Mouse (Mus musculus): Measurements from ENCODE around the gene Rpl36-ps4.

GRCm38 (mm10) chr17:87900677-87901076, 20.1 kb upstream of the Rpl36-ps4 start:
- TF ChIP-seq CTCF (IDR thresholded peaks at IDR 0.05; ENCODE audit: low read depth) (no peak), EP300 (optimal IDR thresholded peaks at IDR 0.05) (no peak)
